Mouse (Mus musculus): ENCODE data around the gene Crybg1. TPM values are rescaled to one million over a fixed set of nuclear protein-coding genes. Genes with fewer than 3 reads are reported as not detected.

Crybg1 gene
- polyA plus RNA-seq, 1 experiment from 2014 or later, result 1.5 TPM

- H3K36me3 ChIP-seq (replicated peaks; ENCODE audit: insufficient read depth, low read length), result no peaks in the 10 kb centered on the region
- H3K4me2 ChIP-seq (ENCODE audit: low read depth, low read length), result no peak overlapping the region
- no peak for DNase-seq
- ATAC-seq, result no peak
- H3K4me3 ChIP-seq (ENCODE audit: low read depth, low read length), result no peak overlapping the region
- no peaks in the 10 kb centered on the region for H3K9me3 ChIP-seq (ENCODE audit: low read length)
- no peak for TF ChIP-seq EP300 (IDR thresholded peaks at IDR 0.05; ENCODE audit: low read depth)
- TF ChIP-seq CTCF (IDR thresholded peaks at IDR 0.05; ENCODE audit: low read depth), result peak; percentile 24; the same call in 1 of the 2 replicates
- H3K4me1 ChIP-seq (ENCODE audit: insufficient read depth), result no peaks in the 10 kb centered on the region
- H3K27ac ChIP-seq (ENCODE audit: low read depth), result no peak overlapping the region
- H3K27me3 ChIP-seq (ENCODE audit: insufficient read depth, low read length), result no peaks in the 10 kb centered on the region
- no peak overlapping the region for H3K9ac ChIP-seq (replicated peaks)
- 48% methylated on average over 10 of the region's 10 CpGs for WGBS (ENCODE audit: insufficient replicate concordance)
Observed at GRCm38 (mm10) chr10:44024705-44025104, 123.9 kb downstream of the Crybg1 start.

- H3K27ac ChIP-seq (ENCODE audit: low read depth), result no peak overlapping the region
- WGBS (ENCODE audit: insufficient replicate concordance), result 58% methylated on average over 4 of the region's 4 CpGs
- H3K4me2 ChIP-seq (ENCODE audit: low read depth, low read length), result no peak overlapping the region
- no peaks in the 10 kb centered on the region for H3K27me3 ChIP-seq (ENCODE audit: insufficient read depth, low read length)
- ATAC-seq (no peak), DNase-seq (no peak)
- no peaks in the 10 kb centered on the region for H3K9me3 ChIP-seq (ENCODE audit: low read length)
- H3K4me1 ChIP-seq (ENCODE audit: insufficient read depth), result no peaks in the 10 kb centered on the region
- no peak for TF ChIP-seq CTCF (IDR thresholded peaks at IDR 0.05; ENCODE audit: low read depth)
- no peak overlapping the region for H3K9ac ChIP-seq (replicated peaks)
- no peaks in the 10 kb centered on the region for H3K36me3 ChIP-seq (replicated peaks; ENCODE audit: insufficient read depth, low read length)
- no peak overlapping the region for H3K4me3 ChIP-seq (ENCODE audit: low read depth, low read length)
Observed at GRCm38 (mm10) chr10:44020141-44020540, 128.5 kb downstream of the Crybg1 start.

GRCm38 (mm10) chr10:44018562-44018961, 130.1 kb downstream of the Crybg1 start:
- H3K4me1 ChIP-seq (ENCODE audit: insufficient read depth), result no peaks in the 10 kb centered on the region
- DNase-seq, result no peak
- no peak overlapping the region for H3K4me2 ChIP-seq (ENCODE audit: low read depth, low read length)
- H3K4me3 ChIP-seq (ENCODE audit: low read depth, low read length), result no peak overlapping the region
- H3K27ac ChIP-seq (ENCODE audit: low read depth), result no peak overlapping the region
- H3K9me3 ChIP-seq (ENCODE audit: low read length), result no peaks in the 10 kb centered on the region
- no peak for ATAC-seq
- 77% methylated on average over 4 of the region's 4 CpGs for WGBS (ENCODE audit: insufficient replicate concordance)
- TF ChIP-seq EP300 (IDR thresholded peaks at IDR 0.05; ENCODE audit: low read depth) (no peak), CTCF (IDR thresholded peaks at IDR 0.05; ENCODE audit: low read depth) (no peak)
- H3K9ac ChIP-seq (replicated peaks), result no peak overlapping the region
- H3K27me3 ChIP-seq (ENCODE audit: insufficient read depth, low read length), result no peaks in the 10 kb centered on the region
- no peaks in the 10 kb centered on the region for H3K36me3 ChIP-seq (replicated peaks; ENCODE audit: insufficient read depth, low read length)

DNA sequence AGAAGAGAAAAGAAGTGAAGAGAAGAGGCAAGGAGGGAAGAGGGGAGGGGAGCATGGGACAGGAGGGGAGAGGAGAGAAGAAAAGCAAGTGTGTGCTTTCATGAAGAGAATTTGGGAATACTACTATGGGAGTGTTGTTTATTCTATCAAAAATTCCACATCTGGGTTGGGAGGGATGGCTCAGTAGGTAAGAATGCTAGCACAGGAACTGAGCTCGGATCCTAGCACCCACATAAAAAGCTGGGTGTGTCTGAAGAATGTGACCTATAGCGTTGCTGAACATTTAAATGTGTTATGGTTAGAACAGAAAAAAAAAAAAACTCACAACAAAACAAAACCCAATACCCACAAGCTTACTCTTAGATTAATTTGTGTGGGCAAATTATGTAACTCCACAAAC, 133.0 kb downstream of the Crybg1 start:
- H3K4me2 ChIP-seq (ENCODE audit: low read depth, low read length), result no peak overlapping the region
- H3K27ac ChIP-seq (ENCODE audit: low read depth), result no peak overlapping the region
- no peaks in the 10 kb centered on the region for H3K4me1 ChIP-seq (ENCODE audit: insufficient read depth)
- H3K36me3 ChIP-seq (replicated peaks; ENCODE audit: insufficient read depth, low read length), result no peaks in the 10 kb centered on the region
- 54% methylated on average over 2 of the region's 2 CpGs for WGBS (ENCODE audit: insufficient replicate concordance)
- H3K4me3 ChIP-seq (ENCODE audit: low read depth, low read length), result no peak overlapping the region
- H3K27me3 ChIP-seq (ENCODE audit: insufficient read depth, low read length), result no peaks in the 10 kb centered on the region
- TF ChIP-seq CTCF (IDR thresholded peaks at IDR 0.05; ENCODE audit: low read depth) (no peak), EP300 (IDR thresholded peaks at IDR 0.05; ENCODE audit: low read depth) (no peak)
- H3K9me3 ChIP-seq (ENCODE audit: low read length), result no peaks in the 10 kb centered on the region
- no peak for DNase-seq
- H3K9ac ChIP-seq (replicated peaks), result no peak overlapping the region
- ATAC-seq, result no peak

- Histone ChIP-seq H3K27me3 (ENCODE audit: insufficient read depth, low read length) (no peaks in the 10 kb centered on the region), H3K27ac (ENCODE audit: low read depth) (no peak overlapping the region), H3K4me3 (ENCODE audit: low read depth, low read length) (no peak overlapping the region), H3K9me3 (ENCODE audit: low read length) (no peaks in the 10 kb centered on the region), H3K4me2 (ENCODE audit: low read depth, low read length) (no peak overlapping the region), H3K9ac (replicated peaks) (no peak overlapping the region), H3K4me1 (ENCODE audit: insufficient read depth) (no peaks in the 10 kb centered on the region), H3K36me3 (replicated peaks; ENCODE audit: insufficient read depth, low read length) (no peaks in the 10 kb centered on the region)
- WGBS (ENCODE audit: insufficient replicate concordance), result 51% methylated on average over 4 of the region's 4 CpGs
- DNase-seq (no peak), ATAC-seq (no peak)
- TF ChIP-seq EP300 (IDR thresholded peaks at IDR 0.05; ENCODE audit: low read depth) (no peak), CTCF (IDR thresholded peaks at IDR 0.05; ENCODE audit: low read depth) (no peak)
Observed at GRCm38 (mm10) chr10:44013885-44014284, 134.8 kb downstream of the Crybg1 start.

- peaks cover 8% of the 10 kb centered on the region; the same call in 1 of the 2 replicates for H3K4me1 ChIP-seq (ENCODE audit: insufficient read depth)
- H3K4me3 ChIP-seq (ENCODE audit: low read depth, low read length), result no peak overlapping the region
- H3K4me2 ChIP-seq (ENCODE audit: low read depth, low read length), result no peak overlapping the region
- DNase-seq (no peak), ATAC-seq (no peak)
- no peak for TF ChIP-seq EP300 (IDR thresholded peaks at IDR 0.05; ENCODE audit: low read depth)
- no peak for TF ChIP-seq CTCF (IDR thresholded peaks at IDR 0.05; ENCODE audit: low read depth)
- no peak overlapping the region for H3K9ac ChIP-seq (replicated peaks)
- no peaks in the 10 kb centered on the region for H3K36me3 ChIP-seq (replicated peaks; ENCODE audit: insufficient read depth, low read length)
- H3K27ac ChIP-seq (ENCODE audit: low read depth), result no peak overlapping the region
- 49% methylated on average over 7 of the region's 7 CpGs for WGBS (ENCODE audit: insufficient replicate concordance)
- H3K27me3 ChIP-seq (ENCODE audit: insufficient read depth, low read length), result peaks cover 5% of the 10 kb centered on the region
- H3K9me3 ChIP-seq (ENCODE audit: low read length), result no peaks in the 10 kb centered on the region
Observed at GRCm38 (mm10) chr10:44011408-44011807, 137.2 kb downstream of the Crybg1 start.

DNA sequence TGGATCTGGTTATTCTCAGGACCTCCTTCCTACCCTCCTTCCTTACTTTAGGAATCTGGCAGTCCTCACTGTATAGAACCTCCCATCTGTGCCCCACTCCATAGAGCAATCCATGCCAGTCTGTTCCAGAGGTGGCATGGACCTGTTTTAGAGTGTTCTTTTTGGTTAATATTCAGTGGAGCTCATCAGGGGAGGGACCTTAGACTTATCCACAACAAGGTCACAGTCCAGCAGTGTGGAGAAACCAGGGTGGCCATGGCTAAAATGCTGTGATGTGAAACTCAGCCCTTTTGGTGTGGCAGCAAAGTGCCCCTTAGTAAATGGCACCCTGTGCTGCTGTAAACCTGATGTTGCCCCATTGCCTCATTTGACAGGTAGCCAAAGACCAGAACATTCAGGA, 139.8 kb downstream of the Crybg1 start:
- Histone ChIP-seq H3K27me3 (ENCODE audit: insufficient read depth, low read length) (peaks cover 31% of the 10 kb centered on the region), H3K4me3 (ENCODE audit: low read depth, low read length) (no peak overlapping the region), H3K36me3 (replicated peaks; ENCODE audit: insufficient read depth, low read length) (no peaks in the 10 kb centered on the region), H3K27ac (ENCODE audit: low read depth) (no peak overlapping the region), H3K4me1 (ENCODE audit: insufficient read depth) (peaks cover 15% of the 10 kb centered on the region), H3K4me2 (ENCODE audit: low read depth, low read length) (no peak overlapping the region), H3K9ac (replicated peaks) (no peak overlapping the region), H3K9me3 (ENCODE audit: low read length) (no peaks in the 10 kb centered on the region)
- ATAC-seq (peak; percentile 52), DNase-seq (no peak)
- TF ChIP-seq CTCF (IDR thresholded peaks at IDR 0.05; ENCODE audit: low read depth) (no peak), EP300 (IDR thresholded peaks at IDR 0.05; ENCODE audit: low read depth) (no peak)
